Mouse (Mus musculus) ES-CJ7 (cell line): ENCODE data around the gene Sgms2.

Experiments
- DNase-seq: peaks from one replicate; pipeline ENCODE4 v3.0.0; 2011; ENCODE audit warnings: low read depth, low spot score

Sgms2 gene

GRCm38 (mm10) chr3:131310572-131310971 lies 180.6 kb downstream of the Sgms2 start:
- DNase-seq, result no peak

- no peak for DNase-seq
Measured at GRCm38 (mm10) chr3:131307811-131308210, 183.4 kb downstream of the Sgms2 start.

- no peak for DNase-seq
Measured at GRCm38 (mm10) chr3:131306255-131306654, 185.0 kb downstream of the Sgms2 start.

- no peak for DNase-seq
Measured at GRCm38 (mm10) chr3:131303320-131303714, 187.9 kb downstream of the Sgms2 start.

- peak; percentile 93 for DNase-seq
Measured at GRCm38 (mm10) chr3:131302452-131303319, 188.5 kb downstream of the Sgms2 start, which contains the start of gene Cyp2u1. TSS of gene Cyp2u1 (minus strand) at chr3:131303227.

- peak; percentile 74 for DNase-seq
Measured at GRCm38 (mm10) chr3:131299908-131300307, 191.3 kb downstream of the Sgms2 start.

- DNase-seq, result no peak
Measured at GRCm38 (mm10) chr3:131299078-131299477, 192.1 kb downstream of the Sgms2 start.

GRCm38 (mm10) chr3:131296893-131297292 lies 194.3 kb downstream of the Sgms2 start:
- no peak for DNase-seq

- no peak for DNase-seq
Measured at GRCm38 (mm10) chr3:131295513-131296200, 195.6 kb downstream of the Sgms2 start.

- DNase-seq, result no peak
Measured at GRCm38 (mm10) chr3:131294503-131294902, 196.7 kb downstream of the Sgms2 start.

- DNase-seq, result no peak
Measured at GRCm38 (mm10) chr3:131292959-131293358, 198.3 kb downstream of the Sgms2 start.

GRCm38 (mm10) chr3:131292349-131292748 lies 198.9 kb downstream of the Sgms2 start:
- no peak for DNase-seq

GRCm38 (mm10) chr3:131291890-131292289 lies 199.3 kb downstream of the Sgms2 start:
- no peak for DNase-seq

- DNase-seq, result no peak
Measured at GRCm38 (mm10) chr3:131274151-131274550, 217.1 kb downstream of the Sgms2 start.

GRCm38 (mm10) chr3:131272374-131273100 lies 218.7 kb downstream of the Sgms2 start:
- DNase-seq, result no peak

- DNase-seq, result peak; percentile 83
Measured at GRCm38 (mm10) chr3:131271559-131272373, 219.4 kb downstream of the Sgms2 start, which contains the start of gene Hadh. TSS of gene Hadh (minus strand) at chr3:131272101.

GRCm38 (mm10) chr3:131271157-131271556 lies 220.1 kb downstream of the Sgms2 start:
- DNase-seq, result peak; percentile 76

GRCm38 (mm10) chr3:131270381-131270780 lies 220.8 kb downstream of the Sgms2 start:
- DNase-seq, result no peak
